17 mouse cellular contexts compared by ENCODE assay signal in the genomic region with DNA sequence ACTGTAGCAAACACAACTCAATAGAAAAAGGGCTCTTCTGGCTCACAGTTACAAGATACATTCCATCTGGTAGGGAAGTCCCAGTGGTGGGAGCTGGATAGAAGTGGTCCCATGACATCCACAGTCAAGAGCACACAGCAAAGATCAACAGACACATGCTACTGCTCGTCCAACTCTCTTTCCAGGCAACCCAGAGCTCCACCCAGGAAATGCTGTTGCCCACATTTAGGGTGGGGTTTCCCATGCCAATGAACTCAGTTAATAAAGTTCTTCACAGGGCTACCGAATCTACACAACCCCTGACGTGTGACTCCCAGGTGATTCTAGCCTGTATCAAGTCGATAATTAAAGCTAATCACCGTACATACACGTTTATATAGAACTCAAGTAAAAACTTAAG. TPM values are rescaled to one million over a fixed set of nuclear protein-coding genes. Genes with fewer than 3 reads are reported as not detected.
DNase-seq lines count a peak whose midpoint lies in the region; ATAC-seq and TF ChIP-seq lines count a peak whose summit lies in the region.
"Had no signal": no experiment of that assay in that cellular context is flagged by ENCODE, and none has a peak within 500 bp of the region (broad histone marks: within the 10 kb centered on the region; RNA-seq: fewer than 3 reads in every experiment).

No protein-coding gene starts in this region.

- H3K9me3 ChIP-seq in heart, embryonic 10.5 days, result no peaks in the 10 kb centered on the region
- no peaks in the 10 kb centered on the region for H3K9me3 ChIP-seq in hindbrain, postnatal 0 days (ENCODE audit: low read length)
- H3K9me3 ChIP-seq: embryonic facial prominence, embryonic 12.5 days; forebrain, embryonic 15.5 days; hindbrain, embryonic 10.5 days; limb, embryonic 10.5 days; midbrain, embryonic 12.5 days had no signal

- no peak for TF ChIP-seq CTCF in hindbrain, postnatal 0 days (IDR thresholded peaks at IDR 0.05; ENCODE audit: low read depth)

- H3K9ac ChIP-seq in hindbrain, postnatal 0 days (replicated peaks; ENCODE audit: low read length), result no peak overlapping the region
- H3K9ac ChIP-seq: embryonic facial prominence, embryonic 12.5 days; forebrain, embryonic 15.5 days; midbrain, embryonic 12.5 days had no signal

- peak; percentile 77 for ATAC-seq in megakaryocyte, adult 5-6 weeks (ENCODE audit: poor library complexity, severe bottlenecking)
- ATAC-seq in hindbrain, postnatal 0 days, result no peak
- ATAC-seq: forebrain, embryonic 15.5 days had no signal

- H3K27ac ChIP-seq in heart, embryonic 10.5 days, result no peak overlapping the region
- no peak overlapping the region for H3K27ac ChIP-seq in hindbrain, postnatal 0 days
- H3K27ac ChIP-seq: embryonic facial prominence, embryonic 12.5 days; forebrain, embryonic 15.5 days; hindbrain, embryonic 10.5 days; limb, embryonic 10.5 days; midbrain, embryonic 12.5 days had no signal

- H3K36me3 ChIP-seq in heart, embryonic 10.5 days, result peaks cover 26% of the 10 kb centered on the region
- no peaks in the 10 kb centered on the region for H3K36me3 ChIP-seq in hindbrain, postnatal 0 days (ENCODE audit: insufficient read depth, low read length)
- H3K36me3 ChIP-seq: midbrain, embryonic 12.5 days had no signal

- DNase-seq in spleen, postnatal 36 days (ENCODE audit: low spot score in 2 of 2), result peak; percentile 25 to 32
- DNase-seq in spleen, postnatal 4 days (ENCODE audit: low spot score in 2 of 2), result no peak
- peak; percentile 61 for DNase-seq in induced T-regulatory cell, adult 2 months (ENCODE audit: low read depth)
- no peak for DNase-seq in lung, postnatal 25 days (ENCODE audit: low spot score)
- DNase-seq in heart, embryonic 10.5 days (ENCODE audit: low spot score), result no peak
- DNase-seq in hindbrain, postnatal 0 days (ENCODE audit: low spot score), result no peak
- no peak for DNase-seq in adrenal gland, adult 2 months
- DNase-seq: adrenal gland, adult 8-10 months; cerebellum, adult 18-20 months; kidney, postnatal 10 days; lung, postnatal 14 days had no signal

- peaks cover 8% of the 10 kb centered on the region for H3K4me1 ChIP-seq in heart, embryonic 10.5 days
- H3K4me1 ChIP-seq in hindbrain, postnatal 0 days (ENCODE audit: insufficient read depth, low read length), result 0 out of 2 replicates have a peak, but pooled peaks cover 9% of the 10 kb centered on the region

- no peaks in the 10 kb centered on the region for H3K27me3 ChIP-seq in heart, embryonic 10.5 days (ENCODE audit: insufficient read depth, poor library complexity, severe bottlenecking)
- no peaks in the 10 kb centered on the region for H3K27me3 ChIP-seq in hindbrain, postnatal 0 days (ENCODE audit: insufficient read depth, low read length)
- H3K27me3 ChIP-seq: embryonic facial prominence, embryonic 12.5 days; forebrain, embryonic 15.5 days had no signal

- WGBS in heart, embryonic 10.5 days, result 79% methylated on average over 6 of the region's 6 CpGs
- 93% methylated on average over 6 of the region's 6 CpGs for WGBS in hindbrain, postnatal 0 days

- H3K4me3 ChIP-seq in heart, embryonic 10.5 days, result no peak overlapping the region
- no peak overlapping the region for H3K4me3 ChIP-seq in hindbrain, postnatal 0 days (ENCODE audit: low read length)
- H3K4me3 ChIP-seq: embryonic facial prominence, embryonic 12.5 days; forebrain, embryonic 15.5 days; hindbrain, embryonic 10.5 days; limb, embryonic 10.5 days; midbrain, embryonic 12.5 days had no signal

- H3K4me2 ChIP-seq in hindbrain, postnatal 0 days (ENCODE audit: low read depth, low read length), result no peak overlapping the region
- H3K4me2 ChIP-seq: embryonic facial prominence, embryonic 12.5 days; forebrain, embryonic 15.5 days; midbrain, embryonic 12.5 days had no signal

RNA-seq across cellular contexts. Expression of a gene that starts 5.5 kb away (rescaled TPM):
- total RNA-seq in megakaryocyte, adult 5-6 weeks (2015), result 87.2 and 95.6 TPM in 2 replicates
- total RNA-seq in megakaryocyte, adult 5-6 weeks (2017), result 129 and 133 TPM in 2 replicates
- polyA plus RNA-seq in heart, embryonic 10.5 days (2016; fragmentation: Nextera tagmentation; extraction: Ambion mirVana), result 49.1 and 55.1 TPM in 2 replicates
- 62.3 and 79.4 TPM in 2 replicates for total RNA-seq in hindbrain, postnatal 0 days (2014; rRNA removed)
- 71.3 and 74.7 TPM in 2 replicates for polyA plus RNA-seq in hindbrain, postnatal 0 days (2015; fragmentation: Nextera tagmentation; extraction: Ambion mirVana)
- total RNA-seq in adrenal gland, adult 2 months (2021), result 10 to 100 TPM; 60.3 to 86.8 TPM
- polyA plus RNA-seq in adrenal gland, adult 2 months (2012; rRNA removed), result 7.8 and 11.9 TPM in 2 replicates

RNA-seq across cellular contexts. Expression of a gene that starts 5.5 kb away (rescaled TPM):
- total RNA-seq in megakaryocyte, adult 5-6 weeks (2015), result 80.4 and 93.0 TPM in 2 replicates
- 93.9 and 97.7 TPM in 2 replicates for total RNA-seq in megakaryocyte, adult 5-6 weeks (2017)
- polyA plus RNA-seq in heart, embryonic 10.5 days (2016; fragmentation: Nextera tagmentation; extraction: Ambion mirVana), result 63.8 and 68.4 TPM in 2 replicates
- total RNA-seq in hindbrain, postnatal 0 days (2014; rRNA removed), result 57.5 and 77.2 TPM in 2 replicates
- polyA plus RNA-seq in hindbrain, postnatal 0 days (2015; fragmentation: Nextera tagmentation; extraction: Ambion mirVana), result 79.4 and 81.2 TPM in 2 replicates
- 10 to 100 TPM; 35.6 to 44.2 TPM for total RNA-seq in adrenal gland, adult 2 months (2021)
- polyA plus RNA-seq in adrenal gland, adult 2 months (2012; rRNA removed), result 3.7 and 4.7 TPM in 2 replicates

Comparison
In these comparisons a context has a peak if more than half of its experiments do, and no peak if none do; other contexts are left out.
1. DNase-seq: peak in spleen, postnatal 36 days (2 of 2) and induced T-regulatory cell, adult 2 months (single experiment); none in spleen, postnatal 4 days (0 of 2), lung, postnatal 25 days (single experiment), heart, embryonic 10.5 days (single experiment), hindbrain, postnatal 0 days (single experiment) and adrenal gland, adult 2 months (single experiment).